Mouse (Mus musculus) megakaryocyte, embryonic 14.5 days (primary cell): ENCODE measurements at regions not wholly inside any gene's neighbourhood (a gene's known extent, or its start where the extent isn't known, plus 50 kb on each side); places are given as distances from the start of the nearest gene placed in this dataset.

Experiments used
- H3K27me3 ChIP-seq: replicated peaks from 2 replicates; pipeline ENCODE3; 2012; ENCODE audit warnings: inconsistent platforms
- H3K36me3 ChIP-seq: replicated peaks from 2 replicates; pipeline ENCODE3; 2012; ENCODE audit warnings: low read length, inconsistent platforms, mixed read lengths
- H3K4me1 ChIP-seq: 2 replicates; pipeline ENCODE4 v1.6.1; 2012; ENCODE audit warnings: inconsistent platforms
- H3K4me3 ChIP-seq: replicated peaks from 2 replicates; pipeline ENCODE3; 2012; ENCODE audit warnings: moderate library complexity, mild to moderate bottlenecking, inconsistent platforms
- H3K9me3 ChIP-seq: 2 replicates; pipeline ENCODE4 v1.6.1; 2012; ENCODE audit warnings: inconsistent platforms
- FLI1 ChIP-seq: IDR thresholded peaks from 2 replicates; pipeline ENCODE4 v1.6.1; 2012; ENCODE audit warnings: low read length, inconsistent platforms, mixed read lengths
- GATA1 ChIP-seq: IDR thresholded peaks from 3 replicates; pipeline ENCODE4 v1.6.1; 2012; ENCODE audit warnings: mixed read lengths, low read length, inconsistent platforms, borderline replicate concordance

GRCm38 (mm10) chr9:50191136-50191535 lies 153.6 kb downstream of the Rpl10-ps3 start:
- no peaks in the 10 kb centered on the region for H3K9me3 ChIP-seq
- H3K27me3 ChIP-seq: no peaks in the 10 kb centered on the region
- H3K36me3 ChIP-seq: no peaks in the 10 kb centered on the region
- H3K4me1 ChIP-seq: no peaks in the 10 kb centered on the region
- no peak overlapping the region for H3K4me3 ChIP-seq
- no peak for TF ChIP-seq FLI1
- no peak for TF ChIP-seq GATA1

GRCm38 (mm10) chr9:50188576-50189070 lies 156.1 kb downstream of the Rpl10-ps3 start:
- H3K9me3 ChIP-seq: no peaks in the 10 kb centered on the region
- no peak overlapping the region for H3K4me3 ChIP-seq
- no peak for TF ChIP-seq FLI1
- no peak for TF ChIP-seq GATA1

GRCm38 (mm10) chr9:50181360-50181759 lies 163.4 kb downstream of the Rpl10-ps3 start:
- Histone ChIP-seq H3K36me3 (no peaks in the 10 kb centered on the region), H3K4me3 (no peak overlapping the region), H3K9me3 (peaks cover 12% of the 10 kb centered on the region), H3K4me1 (no peaks in the 10 kb centered on the region), H3K27me3 (no peaks in the 10 kb centered on the region)
- TF ChIP-seq FLI1: no peak
- TF ChIP-seq GATA1: no peak

More at GRCm38 (mm10) chr9:50188576-50189070, 156.1 kb downstream of the Rpl10-ps3 start:
- no peaks in the 10 kb centered on the region for H3K36me3 ChIP-seq
- no peaks in the 10 kb centered on the region for H3K4me1 ChIP-seq
- H3K27me3 ChIP-seq: no peaks in the 10 kb centered on the region

DNA sequence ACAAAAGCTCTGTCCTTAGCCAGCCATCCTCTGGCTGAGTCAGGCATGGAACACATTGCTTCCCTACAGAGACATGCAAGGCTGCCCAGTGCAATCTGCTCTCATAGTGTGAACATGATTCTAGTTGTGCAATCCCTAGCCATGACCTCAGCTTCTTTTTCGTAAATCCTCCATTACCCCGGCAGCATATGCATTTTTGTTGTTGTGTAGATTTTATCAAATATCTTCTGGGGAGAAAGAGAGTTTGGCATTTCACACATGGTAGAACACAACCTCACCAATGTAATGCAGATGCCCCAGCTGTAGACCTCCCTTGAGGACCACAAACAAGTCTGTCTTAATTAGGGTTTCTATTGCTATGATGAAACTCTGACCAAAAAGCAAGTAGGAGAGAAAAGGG lies 168.6 kb downstream of the Rpl10-ps3 start:
- H3K27me3 ChIP-seq: no peaks in the 10 kb centered on the region
- TF ChIP-seq GATA1 (no peak), FLI1 (no peak)
- H3K4me3 ChIP-seq: no peak overlapping the region
- no peaks in the 10 kb centered on the region for H3K36me3 ChIP-seq
- H3K4me1 ChIP-seq: no peaks in the 10 kb centered on the region
- peaks cover 13% of the 10 kb centered on the region for H3K9me3 ChIP-seq

- no peak overlapping the region for H3K4me3 ChIP-seq
- TF ChIP-seq FLI1 (no peak), GATA1 (no peak)
- H3K27me3 ChIP-seq: no peaks in the 10 kb centered on the region
- H3K4me1 ChIP-seq: no peaks in the 10 kb centered on the region
- H3K9me3 ChIP-seq: peaks cover 4% of the 10 kb centered on the region; the same call in 1 of the 2 replicates
- no peaks in the 10 kb centered on the region for H3K36me3 ChIP-seq
Measured at GRCm38 (mm10) chr9:50171826-50172464, 172.8 kb downstream of the Rpl10-ps3 start.

DNA sequence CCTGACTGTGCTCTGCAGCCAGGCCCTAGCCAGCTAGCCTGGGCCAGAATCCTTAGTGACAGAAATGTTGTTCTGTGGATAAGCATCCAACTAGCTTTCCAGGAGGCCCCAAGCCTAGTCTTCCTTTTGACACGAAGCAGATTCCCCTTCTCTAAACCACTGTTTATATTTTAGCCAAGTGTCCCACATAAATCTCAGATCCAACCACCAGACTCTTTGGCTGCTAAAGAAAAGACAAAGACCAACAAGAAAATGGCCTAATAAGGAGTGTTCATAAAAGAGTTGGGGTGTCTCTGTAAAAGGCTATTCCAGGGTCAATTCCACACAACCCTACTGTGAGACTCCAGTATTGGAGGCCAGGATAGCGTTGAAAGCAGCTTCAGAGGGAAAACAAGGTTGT lies 173.6 kb downstream of the Rpl10-ps3 start:
- no peaks in the 10 kb centered on the region for H3K4me1 ChIP-seq
- no peaks in the 10 kb centered on the region for H3K36me3 ChIP-seq
- H3K27me3 ChIP-seq: no peaks in the 10 kb centered on the region
- H3K4me3 ChIP-seq: no peak overlapping the region
- TF ChIP-seq FLI1 (no peak), GATA1 (no peak)
- H3K9me3 ChIP-seq: no peaks in the 10 kb centered on the region; the same call in 1 of the 2 replicates

GRCm38 (mm10) chr9:50170637-50171036 lies 174.1 kb downstream of the Rpl10-ps3 start:
- H3K4me3 ChIP-seq: no peak overlapping the region
- H3K9me3 ChIP-seq: no peaks in the 10 kb centered on the region
- H3K27me3 ChIP-seq: no peaks in the 10 kb centered on the region
- no peaks in the 10 kb centered on the region for H3K36me3 ChIP-seq
- no peak for TF ChIP-seq GATA1
- no peak for TF ChIP-seq FLI1
- H3K4me1 ChIP-seq: no peaks in the 10 kb centered on the region

DNA sequence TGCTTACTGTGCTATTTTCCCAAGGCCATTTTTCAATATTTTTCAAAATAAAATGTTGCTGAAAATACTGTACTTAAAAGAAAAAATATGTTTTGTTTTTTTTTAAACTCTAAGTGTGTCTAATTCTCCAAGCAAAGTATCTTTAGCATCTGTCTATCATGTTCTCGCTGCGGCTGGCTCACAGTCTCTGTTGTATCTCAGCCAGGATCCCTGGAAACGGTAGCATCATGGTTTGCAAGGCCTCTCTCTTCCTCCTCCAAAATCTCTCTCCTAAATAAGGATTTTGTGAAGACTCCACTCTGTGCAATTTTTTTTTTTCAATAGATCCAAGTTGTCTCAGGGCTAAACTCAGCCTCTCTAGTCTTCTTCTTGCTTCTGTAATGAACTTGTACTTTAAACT lies 190.2 kb downstream of the Rpl10-ps3 start:
- Histone ChIP-seq H3K27me3 (no peaks in the 10 kb centered on the region), H3K9me3 (no peaks in the 10 kb centered on the region), H3K36me3 (no peaks in the 10 kb centered on the region), H3K4me1 (no peaks in the 10 kb centered on the region), H3K4me3 (no peak overlapping the region)
- TF ChIP-seq FLI1: no peak
- no peak for TF ChIP-seq GATA1

DNA sequence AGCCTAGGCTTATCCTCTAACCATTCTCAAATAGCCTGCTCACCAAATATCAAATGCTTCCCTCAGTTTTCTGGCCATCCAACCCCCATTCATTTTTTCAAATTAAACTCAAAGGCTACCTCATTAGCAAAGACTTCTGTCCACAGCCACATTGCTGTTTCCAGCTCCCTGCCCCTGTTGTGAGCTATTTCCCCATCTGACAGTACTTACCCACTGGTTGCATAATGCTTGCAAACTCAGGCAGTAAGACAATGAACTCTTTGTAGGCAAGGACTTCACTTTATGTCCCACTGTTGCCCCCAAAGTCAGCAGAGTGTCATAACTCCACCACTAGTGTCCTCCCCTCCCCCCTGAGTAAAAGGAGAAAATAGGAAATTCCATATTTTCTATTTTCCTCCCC lies 194.7 kb downstream of the Rpl10-ps3 start:
- no peaks in the 10 kb centered on the region for H3K9me3 ChIP-seq
- H3K27me3 ChIP-seq: no peaks in the 10 kb centered on the region
- no peaks in the 10 kb centered on the region for H3K4me1 ChIP-seq
- H3K4me3 ChIP-seq: no peak overlapping the region
- H3K36me3 ChIP-seq: no peaks in the 10 kb centered on the region
- TF ChIP-seq FLI1 (no peak), GATA1 (no peak)

GRCm38 (mm10) chr9:50142756-50143155 lies 202.0 kb downstream of the Rpl10-ps3 start:
- Histone ChIP-seq H3K4me3 (no peak overlapping the region), H3K27me3 (no peaks in the 10 kb centered on the region), H3K36me3 (no peaks in the 10 kb centered on the region), H3K9me3 (0 out of 2 replicates have a peak, but pooled peaks cover 9% of the 10 kb centered on the region), H3K4me1 (no peaks in the 10 kb centered on the region)
- TF ChIP-seq FLI1 (no peak), GATA1 (no peak)
